Mouse (Mus musculus) CH12.LX (cell line): Measurements from ENCODE around the gene Efhd1. TPM values are rescaled to one million over a fixed set of nuclear protein-coding genes. Genes with fewer than 3 reads are reported as not detected.

Experiments
- DNase-seq: peaks from one replicate; pipeline ENCODE4 v3.0.0-alpha.2; 2013; ENCODE audit errors: extremely low read depth
- H3K27ac ChIP-seq: 2 replicates; pipeline ENCODE4 v1.5.1; 2012; ENCODE audit warnings: low read depth, mild to moderate bottlenecking, control low read depth, moderate library complexity; ENCODE audit not compliant: insufficient read depth
- H3K27me3 ChIP-seq: replicated peaks from 2 replicates; pipeline ENCODE3; 2012; ENCODE audit warnings: inconsistent platforms
- H3K36me3 ChIP-seq, 2 experiments: replicated peaks in 1 of 2; 2 replicates each; pipeline versions ENCODE3 to v1.6.1; 2012; ENCODE audit warnings: inconsistent platforms in 1 of 2, low read length in 1 of 2, mild to moderate bottlenecking in 1 of 2, mixed read lengths in 1 of 2, moderate library complexity in 1 of 2; ENCODE audit not compliant: control insufficient read depth in 1 of 2, insufficient read depth in 1 of 2
- H3K4me1 ChIP-seq, 2 experiments: 2 replicates each; pipeline ENCODE4 v1.6.1; 2012; ENCODE audit warnings: inconsistent platforms in 1 of 2, moderate library complexity in 1 of 2; ENCODE audit not compliant: insufficient read depth in 2 of 2, control insufficient read depth in 1 of 2
- H3K4me2 ChIP-seq: 2 replicates; pipeline ENCODE4 v1.6.1; 2012; ENCODE audit warnings: low read depth, mild to moderate bottlenecking, control low read depth; ENCODE audit not compliant: poor library complexity, insufficient read depth, severe bottlenecking
- H3K4me3 ChIP-seq, 3 experiments: fragments of 150-350 bp in 1 of 3; sonication (generic) in 1 of 3; replicated peaks in 1 of 3; 2 replicates each; pipeline versions ENCODE3 to v1.5.1; 2011 to 2012; ENCODE audit warnings: low read depth in 2 of 3, low read length in 2 of 3, mild to moderate bottlenecking in 2 of 3, moderate library complexity in 2 of 3, control low read depth in 1 of 3, improper control_type of control experiment in 1 of 3, inconsistent platforms in 1 of 3, mixed read lengths in 1 of 3; ENCODE audit not compliant: poor library complexity in 1 of 3
- H3K79me2 ChIP-seq: replicated peaks from 2 replicates; pipeline ENCODE4 v1.6.1; 2012; ENCODE audit warnings: mild to moderate bottlenecking, moderate library complexity; ENCODE audit not compliant: control insufficient read depth, poor library complexity, insufficient read depth, severe bottlenecking; ENCODE audit errors: extremely low read depth
- H3K9ac ChIP-seq: 2 replicates; pipeline ENCODE4 v1.6.1; 2012; ENCODE audit warnings: low read depth, mild to moderate bottlenecking, control low read depth, moderate library complexity; ENCODE audit not compliant: insufficient read depth
- H3K9me3 ChIP-seq: replicated peaks from 2 replicates; pipeline ENCODE3; 2012; ENCODE audit warnings: low read length, inconsistent platforms, mixed read lengths
- BHLHE40 ChIP-seq: IDR thresholded peaks from 2 replicates; pipeline ENCODE4 v1.6.1; 2011; ENCODE audit warnings: mild to moderate bottlenecking, low read depth, low read length, improper control_type of control experiment
- CHD2 ChIP-seq: IDR thresholded peaks from 2 replicates; pipeline ENCODE4 v1.6.1; 2011; ENCODE audit warnings: low read length, improper control_type of control experiment
- CTCF ChIP-seq, 2 experiments: IDR thresholded peaks in 1 of 2; conservative IDR thresholded peaks in 1 of 2; 2 replicates each; pipeline ENCODE4 v1.5.1; 2011 to 2012; ENCODE audit warnings: low read depth in 2 of 2, low read length in 2 of 2, improper control_type of control experiment in 1 of 2, inconsistent platforms in 1 of 2, mild to moderate bottlenecking in 1 of 2, moderate library complexity in 1 of 2
- ELF1 ChIP-seq: IDR thresholded peaks from 2 replicates; pipeline ENCODE4 v1.6.1; 2014; ENCODE audit warnings: low read depth, mild to moderate bottlenecking, inconsistent platforms, low read length, improper control_type of control experiment
- EP300 ChIP-seq: IDR thresholded peaks from 2 replicates; pipeline ENCODE4 v1.6.1; 2011; ENCODE audit warnings: low read length, improper control_type of control experiment
- HCFC1 ChIP-seq: IDR thresholded peaks from 2 replicates; pipeline ENCODE4 v1.6.1; 2012; ENCODE audit warnings: low read depth, mild to moderate bottlenecking, inconsistent platforms, low read length, improper control_type of control experiment
- IRF4 ChIP-seq: IDR thresholded peaks from 2 replicates; pipeline ENCODE4 v1.6.1; 2014; ENCODE audit warnings: low read depth, mild to moderate bottlenecking, inconsistent platforms, low read length, improper control_type of control experiment
- JUND ChIP-seq: conservative IDR thresholded peaks from 2 replicates; pipeline ENCODE4 v1.6.1; 2011; ENCODE audit warnings: low read depth, low read length, improper control_type of control experiment
- MAFK ChIP-seq: IDR thresholded peaks from 2 replicates; pipeline ENCODE4 v1.6.1; 2011; ENCODE audit warnings: low read length, improper control_type of control experiment; ENCODE audit not compliant: insufficient replicate concordance
- MAZ ChIP-seq: IDR thresholded peaks from 2 replicates; pipeline ENCODE4 v1.6.1; 2012; ENCODE audit warnings: low read depth, mild to moderate bottlenecking, inconsistent platforms, low read length, improper control_type of control experiment, moderate library complexity
- MEF2A ChIP-seq: IDR thresholded peaks from 2 replicates; pipeline ENCODE4 v1.6.1; 2014; ENCODE audit warnings: low read depth, mild to moderate bottlenecking, inconsistent platforms, low read length, improper control_type of control experiment, borderline replicate concordance
- MYC ChIP-seq: IDR thresholded peaks from 2 replicates; pipeline ENCODE4 v1.6.1; 2011; ENCODE audit warnings: low read depth, mild to moderate bottlenecking, improper control_type of control experiment, low read length
- PAX5 ChIP-seq: IDR thresholded peaks from 2 replicates; pipeline ENCODE4 v1.6.1; 2012; ENCODE audit warnings: low read length, inconsistent platforms, mixed read lengths
- POLR2A ChIP-seq: IDR thresholded peaks from 2 replicates; pipeline ENCODE4 v1.6.1; 2011; ENCODE audit warnings: low read depth, mild to moderate bottlenecking, improper control_type of control experiment, low read length
- POLR2AphosphoS2 ChIP-seq: IDR thresholded peaks from 2 replicates; pipeline ENCODE4 v1.6.1; 2011; ENCODE audit warnings: low read depth, low read length, improper control_type of control experiment
- RAD21 ChIP-seq: IDR thresholded peaks from 2 replicates; pipeline ENCODE4 v1.6.1; 2011; ENCODE audit warnings: low read depth, mild to moderate bottlenecking, low read length, improper control_type of control experiment, moderate library complexity
- RCOR1 ChIP-seq: conservative IDR thresholded peaks from 2 replicates; pipeline ENCODE4 v1.6.1; 2012; ENCODE audit warnings: low read depth, mild to moderate bottlenecking, inconsistent platforms, low read length, improper control_type of control experiment
- SIN3A ChIP-seq: IDR thresholded peaks from 2 replicates; pipeline ENCODE4 v1.6.1; 2012; ENCODE audit warnings: low read length, improper control_type of control experiment, inconsistent platforms
- SMC3 ChIP-seq: IDR thresholded peaks from 2 replicates; pipeline ENCODE4 v1.6.1; 2011; ENCODE audit warnings: low read depth, low read length, improper control_type of control experiment
- TBP ChIP-seq: conservative IDR thresholded peaks from 2 replicates; pipeline ENCODE4 v1.6.1; 2011; ENCODE audit warnings: low read depth, low read length, improper control_type of control experiment
- TCF12 ChIP-seq: IDR thresholded peaks from 2 replicates; pipeline ENCODE4 v1.6.1; 2014; ENCODE audit warnings: low read depth, mild to moderate bottlenecking, inconsistent platforms, low read length, improper control_type of control experiment
- UBTF ChIP-seq: IDR thresholded peaks from 2 replicates; pipeline ENCODE4 v1.6.1; 2012; ENCODE audit warnings: low read depth, mild to moderate bottlenecking, inconsistent platforms, low read length, improper control_type of control experiment, moderate library complexity
- USF2 ChIP-seq: conservative IDR thresholded peaks from 2 replicates; pipeline ENCODE4 v1.6.1; 2011; ENCODE audit warnings: low read depth, low read length, improper control_type of control experiment
- ZC3H11A ChIP-seq: IDR thresholded peaks from 2 replicates; pipeline ENCODE4 v1.6.1; 2012; ENCODE audit warnings: low read depth, mild to moderate bottlenecking, inconsistent platforms, low read length, improper control_type of control experiment
- ZKSCAN1 ChIP-seq: IDR thresholded peaks from 2 replicates; pipeline ENCODE4 v1.6.1; 2012; ENCODE audit warnings: low read depth, inconsistent platforms, low read length, improper control_type of control experiment, borderline replicate concordance
- ZMIZ1 ChIP-seq: IDR thresholded peaks from 2 replicates; pipeline ENCODE4 v1.6.1; 2012; ENCODE audit warnings: low read depth, mild to moderate bottlenecking, inconsistent platforms, low read length, improper control_type of control experiment
- dilution Hi-C: fragments of 300-500 bp; cut with MboI; formaldehyde crosslinking; loops from 2 replicates; pipeline ENCODE4 v1.14.3; 2020; ENCODE audit warnings: low sequenced_read_pairs; ENCODE audit not compliant: extremely low pct_unique_long_range_greater_than_20kb, extremely low pct_ligation_motif_present
- in situ Hi-C: fragments of 300-500 bp; cut with MboI; formaldehyde crosslinking; loops from 3 replicates; pipeline ENCODE4 v1.14.3; 2019; ENCODE audit warnings: low sequenced_read_pairs, low pct_ligation_motif_present, low pct_unique_long_range_greater_than_20kb, mixed read lengths
- polyA plus RNA-seq: library from polyadenylated mRNA; unstranded; fragments of >175 nt; gene quantifications from 2 replicates; pipeline ENCODE4 v1.2.1, GENCODE M21; 2012; ENCODE audit warnings: low read depth; ENCODE audit not compliant: insufficient read length
- total RNA-seq, 2 experiments: library from RNA; depleted of rRNA; stranded (reverse); fragments of 300-350 nt in 1 of 2; fragments of >200 nt in 1 of 2; gene quantifications; 2 replicates each; pipeline ENCODE4 v1.2.3; 2012 to 2014

Efhd1 gene
- total and polyA plus RNA-seq, 3 experiments: 0.12 to 1.2 (median 0.13) TPM

DNA sequence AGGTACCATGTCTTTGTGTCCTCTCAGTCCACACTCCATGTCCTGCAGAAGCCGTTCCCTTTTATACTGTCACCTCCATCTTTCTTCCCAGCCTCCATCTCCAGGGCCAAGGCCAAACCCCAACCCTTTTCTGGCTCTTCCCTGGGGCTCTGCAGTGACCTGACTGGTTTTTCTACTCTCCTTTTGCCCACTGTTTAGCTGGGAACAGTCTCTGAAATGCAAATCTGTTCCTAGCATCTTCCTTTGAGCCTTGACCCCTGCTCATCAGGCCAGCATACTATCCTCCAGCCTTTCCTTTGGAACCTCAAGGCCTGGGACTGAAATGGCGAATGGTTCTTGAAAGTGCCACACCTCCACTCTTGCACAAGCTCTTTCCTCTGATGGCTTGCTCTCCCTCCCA, 49.0 kb downstream of the Efhd1 start:
- no peak for TF ChIP-seq RAD21
- TF ChIP-seq MYC: no peak
- no peak for TF ChIP-seq IRF4
- no peak for TF ChIP-seq MAZ
- no peak for TF ChIP-seq CHD2
- TF ChIP-seq UBTF: no peak
- no peak for TF ChIP-seq RCOR1
- TF ChIP-seq CTCF (conservative IDR thresholded peaks at IDR 0.05 in 1 of 2, IDR thresholded peaks at IDR 0.05 in 1 of 2; ENCODE audit: low read depth in 2 of 2, low read length in 2 of 2): no peak
- TF ChIP-seq BHLHE40: no peak
- TF ChIP-seq SIN3A: no peak
- no peak for TF ChIP-seq ELF1
- TF ChIP-seq MAFK: no peak
- TF ChIP-seq USF2: no peak
- TF ChIP-seq POLR2AphosphoS2: no peak
- TF ChIP-seq ZMIZ1: no peak
- no peak for TF ChIP-seq MEF2A
- no peak for TF ChIP-seq SMC3
- TF ChIP-seq TCF12: no peak
- TF ChIP-seq, all 38 proteins: peak for 0
- no peak for DNase-seq
- Histone ChIP-seq H3K79me2 (no peaks in the 10 kb centered on the region), H3K4me2 (no peak overlapping the region), H3K4me3 (no peak overlapping the region), H3K27me3 (no peaks in the 10 kb centered on the region), H3K27ac (no peak overlapping the region), H3K9me3 (no peaks in the 10 kb centered on the region), H3K36me3 (no peaks in the 10 kb centered on the region), H3K9ac (no peak overlapping the region), H3K4me1 (peaks cover 7 to 16% of the 10 kb centered on the region in 2 experiments; a peak in 3 of 4 replicates)
- in situ Hi-C loops: no loop called here
- dilution Hi-C loops: no loop called here

DNA sequence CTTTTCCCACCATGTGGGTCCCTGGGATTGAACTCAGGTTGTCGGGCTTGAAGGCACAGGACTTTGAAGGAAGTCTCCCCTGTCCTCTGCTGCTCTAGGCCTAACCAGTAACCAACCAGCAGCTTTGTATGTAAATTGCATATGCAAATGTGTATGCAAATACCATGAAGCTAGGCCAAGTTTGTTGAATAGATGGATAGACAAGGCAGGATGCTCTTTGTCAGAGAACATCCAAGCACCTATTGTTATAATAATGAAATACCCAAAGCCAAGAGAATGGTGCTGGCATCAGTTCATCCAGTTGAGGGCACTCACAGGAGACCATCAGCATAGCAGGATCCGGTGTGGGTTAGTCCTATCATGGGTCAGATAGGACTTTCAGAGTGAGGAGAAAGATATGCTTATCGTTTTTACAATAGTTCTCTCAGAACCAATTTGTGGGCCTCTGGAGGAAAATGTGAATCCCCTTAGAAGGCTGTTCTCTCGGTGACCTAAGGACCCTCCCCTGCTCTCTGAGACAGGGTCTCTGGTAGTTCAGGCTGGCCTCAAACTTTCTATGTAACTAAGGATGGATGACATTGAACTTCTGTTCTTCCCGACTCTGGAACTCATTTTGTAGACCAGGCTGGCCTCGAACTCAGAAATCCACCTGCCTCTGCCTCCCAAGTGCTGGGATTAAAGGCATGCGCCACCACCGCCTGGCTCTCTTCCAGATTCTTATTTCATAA, 49.8 kb downstream of the Efhd1 start:
- DNase-seq: peak; percentile 45
- no peak for TF ChIP-seq EP300
- TF ChIP-seq RAD21: no peak
- peak; percentile 10; the same call in 1 of the 2 replicates for TF ChIP-seq HCFC1
- no peak for TF ChIP-seq ZKSCAN1
- TF ChIP-seq POLR2A: peak; percentile 65
- peak; percentile 88 for TF ChIP-seq TBP
- no peak for TF ChIP-seq ZC3H11A
- TF ChIP-seq MAFK: no peak
- no peak for TF ChIP-seq JUND
- no peak for TF ChIP-seq ELF1
- TF ChIP-seq IRF4: no peak
- TF ChIP-seq ZMIZ1: peak; percentile 96
- TF ChIP-seq PAX5: no peak
- dilution Hi-C loops: no loop called here
- Histone ChIP-seq H3K36me3 (no peaks in the 10 kb centered on the region), H3K27me3 (no peaks in the 10 kb centered on the region), H3K4me1 (peaks cover 7 to 16% of the 10 kb centered on the region in 2 experiments; a peak in 3 of 4 replicates), H3K4me3 (no peak overlapping the region), H3K4me2 (no peak overlapping the region), H3K27ac (peak overlapping the region; percentile 0; the same call in 1 of the 2 replicates), H3K9me3 (peaks cover 3% of the 10 kb centered on the region), H3K9ac (no peak overlapping the region), H3K79me2 (no peaks in the 10 kb centered on the region)
- in situ Hi-C loops: no loop called here
